Mouse (Mus musculus): ENCODE measurements around the gene Klrd1. TPM values are rescaled to one million over a fixed set of nuclear protein-coding genes. Genes with fewer than 3 reads are reported as not detected.
A peak's percentile ranks its signal among the peaks of the same experiment; 100 is the strongest.

Klrd1 gene
- polyA plus RNA-seq (2015; fragmentation: Nextera tagmentation; extraction: Ambion mirVana) = not detected in 2 replicates

GRCm38 (mm10) chr6:129591508-129591907, at the start of gene Klrd1:
Gene Klrd1, plus strand, starts transcription at chr6:129591782.
- Histone ChIP-seq H3K27ac (no peak within 1 kb of the TSS), H3K9me3 (replicated peaks) (no peaks in the 10 kb centered on the region), H3K4me2 (no peak within 1 kb of the TSS), H3K27me3 (no peaks in the 10 kb centered on the region), H3K4me3 (no peak within 1 kb of the TSS), H3K9ac (no peak within 1 kb of the TSS), H3K4me1 (no peaks in the 10 kb centered on the region), H3K36me3 (ENCODE audit: poor library complexity, severe bottlenecking) (no peaks in the 10 kb centered on the region)
- ATAC-seq = no peak
- WGBS = 79% methylated on average over 3 of the region's 3 CpGs

GRCm38 (mm10) chr6:129541931-129542330, 49.7 kb upstream of the Klrd1 start:
- Histone ChIP-seq H3K27ac (no peak overlapping the region), H3K4me1 (peaks cover 4% of the 10 kb centered on the region; the same call in 1 of the 2 replicates), H3K36me3 (ENCODE audit: poor library complexity, severe bottlenecking) (peaks cover 53% of the 10 kb centered on the region), H3K9ac (no peak overlapping the region), H3K9me3 (replicated peaks) (no peaks in the 10 kb centered on the region), H3K4me2 (no peak overlapping the region), H3K4me3 (no peak overlapping the region), H3K27me3 (no peaks in the 10 kb centered on the region)
- no peak for ATAC-seq
- 71% methylated on average over 9 of the region's 9 CpGs for WGBS

- H3K4me2 ChIP-seq = no peak overlapping the region
- WGBS = 93% methylated on average over 3 of the region's 3 CpGs
- ATAC-seq = no peak
Observed at GRCm38 (mm10) chr6:129542540-129542939, 49.0 kb upstream of the Klrd1 start.

GRCm38 (mm10) chr6:129543709-129544606, 47.6 kb upstream of the Klrd1 start:
- peak; percentile 84 for ATAC-seq
- Histone ChIP-seq H3K9ac (no peak overlapping the region), H3K4me1 (peaks cover 4% of the 10 kb centered on the region; the same call in 1 of the 2 replicates), H3K36me3 (ENCODE audit: poor library complexity, severe bottlenecking) (peaks cover 35% of the 10 kb centered on the region), H3K27me3 (no peaks in the 10 kb centered on the region), H3K4me3 (no peak overlapping the region), H3K9me3 (replicated peaks) (no peaks in the 10 kb centered on the region), H3K4me2 (no peak overlapping the region), H3K27ac (no peak overlapping the region)
- WGBS = 60% methylated on average over 6 of the region's 6 CpGs

More at GRCm38 (mm10) chr6:129542540-129542939, 49.0 kb upstream of the Klrd1 start:
- Histone ChIP-seq H3K9ac (no peak overlapping the region), H3K27ac (no peak overlapping the region), H3K4me3 (no peak overlapping the region), H3K4me1 (peaks cover 4% of the 10 kb centered on the region; the same call in 1 of the 2 replicates), H3K36me3 (ENCODE audit: poor library complexity, severe bottlenecking) (peaks cover 48% of the 10 kb centered on the region), H3K27me3 (no peaks in the 10 kb centered on the region), H3K9me3 (replicated peaks) (no peaks in the 10 kb centered on the region)

GRCm38 (mm10) chr6:129547277-129547676, 44.3 kb upstream of the Klrd1 start:
- no peak overlapping the region for H3K4me3 ChIP-seq
- no peak for ATAC-seq
- H3K9ac ChIP-seq = no peak overlapping the region
- WGBS = 85% methylated on average over 2 of the region's 2 CpGs
- no peak overlapping the region for H3K4me2 ChIP-seq
- H3K4me1 ChIP-seq = peaks cover 4% of the 10 kb centered on the region; the same call in 1 of the 2 replicates
- H3K36me3 ChIP-seq (ENCODE audit: poor library complexity, severe bottlenecking) = 0 out of 2 replicates have a peak, but pooled peaks cover 4% of the 10 kb centered on the region
- H3K27me3 ChIP-seq = no peaks in the 10 kb centered on the region
- H3K27ac ChIP-seq = no peak overlapping the region
- no peaks in the 10 kb centered on the region for H3K9me3 ChIP-seq (replicated peaks)

- no peak overlapping the region for H3K4me3 ChIP-seq
- H3K27me3 ChIP-seq = no peaks in the 10 kb centered on the region
- no peaks in the 10 kb centered on the region for H3K36me3 ChIP-seq (ENCODE audit: poor library complexity, severe bottlenecking)
- peaks cover 4% of the 10 kb centered on the region; the same call in 1 of the 2 replicates for H3K4me1 ChIP-seq
- no peak overlapping the region for H3K9ac ChIP-seq
- H3K4me2 ChIP-seq = no peak overlapping the region
- no peak overlapping the region for H3K27ac ChIP-seq
- ATAC-seq = no peak
- 79% methylated on average over 3 of the region's 3 CpGs for WGBS
- no peaks in the 10 kb centered on the region for H3K9me3 ChIP-seq (replicated peaks)
Observed at GRCm38 (mm10) chr6:129548009-129548408, 43.6 kb upstream of the Klrd1 start.

GRCm38 (mm10) chr6:129557298-129558023, 34.1 kb upstream of the Klrd1 start:
- H3K4me3 ChIP-seq = no peak overlapping the region
- H3K27ac ChIP-seq = no peak overlapping the region
- H3K27me3 ChIP-seq = no peaks in the 10 kb centered on the region
- peak; percentile 57 for ATAC-seq
- H3K9ac ChIP-seq = no peak overlapping the region
- peaks cover 10% of the 10 kb centered on the region for H3K4me1 ChIP-seq
- no peaks in the 10 kb centered on the region for H3K36me3 ChIP-seq (ENCODE audit: poor library complexity, severe bottlenecking)
- H3K9me3 ChIP-seq (replicated peaks) = no peaks in the 10 kb centered on the region
- H3K4me2 ChIP-seq = no peak overlapping the region

GRCm38 (mm10) chr6:129558946-129559640, 32.5 kb upstream of the Klrd1 start:
- Histone ChIP-seq H3K27me3 (no peaks in the 10 kb centered on the region), H3K9ac (no peak overlapping the region), H3K27ac (no peak overlapping the region), H3K4me1 (peaks cover 10% of the 10 kb centered on the region), H3K36me3 (ENCODE audit: poor library complexity, severe bottlenecking) (no peaks in the 10 kb centered on the region), H3K4me2 (0 out of 2 replicates have a peak overlapping the region, but pooled peaks have one; percentile 9), H3K9me3 (replicated peaks) (no peaks in the 10 kb centered on the region), H3K4me3 (no peak overlapping the region)
- peak; percentile 91 for ATAC-seq
- 16% methylated on average over 12 of the region's 12 CpGs for WGBS

- H3K4me3 ChIP-seq = no peak overlapping the region
- 55% methylated on average over 4 of the region's 4 CpGs for WGBS
- peaks cover 10% of the 10 kb centered on the region for H3K4me1 ChIP-seq
- H3K27ac ChIP-seq = no peak overlapping the region
- H3K4me2 ChIP-seq = no peak overlapping the region
- H3K27me3 ChIP-seq = no peaks in the 10 kb centered on the region
- ATAC-seq = peak; percentile 16
- no peaks in the 10 kb centered on the region for H3K9me3 ChIP-seq (replicated peaks)
- H3K36me3 ChIP-seq (ENCODE audit: poor library complexity, severe bottlenecking) = no peaks in the 10 kb centered on the region
- H3K9ac ChIP-seq = no peak overlapping the region
Observed at GRCm38 (mm10) chr6:129559641-129560027, 31.9 kb upstream of the Klrd1 start.

GRCm38 (mm10) chr6:129565257-129565656, 26.3 kb upstream of the Klrd1 start:
- Histone ChIP-seq H3K9ac (no peak overlapping the region), H3K9me3 (replicated peaks) (no peaks in the 10 kb centered on the region), H3K4me2 (no peak overlapping the region), H3K4me3 (no peak overlapping the region), H3K27ac (no peak overlapping the region), H3K36me3 (ENCODE audit: poor library complexity, severe bottlenecking) (no peaks in the 10 kb centered on the region), H3K4me1 (no peaks in the 10 kb centered on the region), H3K27me3 (no peaks in the 10 kb centered on the region)
- WGBS = 82% methylated on average over 2 of the region's 2 CpGs
- ATAC-seq = no peak

GRCm38 (mm10) chr6:129575315-129575714, 16.3 kb upstream of the Klrd1 start:
- H3K9ac ChIP-seq = no peak overlapping the region
- no peaks in the 10 kb centered on the region for H3K27me3 ChIP-seq
- no peaks in the 10 kb centered on the region for H3K4me1 ChIP-seq
- ATAC-seq = no peak
- H3K4me3 ChIP-seq = no peak overlapping the region
- WGBS = 49% methylated on average over 2 of the region's 2 CpGs
- H3K36me3 ChIP-seq (ENCODE audit: poor library complexity, severe bottlenecking) = no peaks in the 10 kb centered on the region
- no peak overlapping the region for H3K4me2 ChIP-seq
- H3K9me3 ChIP-seq (replicated peaks) = no peaks in the 10 kb centered on the region
- H3K27ac ChIP-seq = no peak overlapping the region

- H3K36me3 ChIP-seq (ENCODE audit: poor library complexity, severe bottlenecking) = no peaks in the 10 kb centered on the region
- WGBS = 94% methylated on average over 8 of the region's 8 CpGs
- H3K27me3 ChIP-seq = no peaks in the 10 kb centered on the region
- no peaks in the 10 kb centered on the region for H3K4me1 ChIP-seq
- ATAC-seq = no peak
- H3K4me3 ChIP-seq = no peak within 1 kb of the TSS
- no peak within 1 kb of the TSS for H3K4me2 ChIP-seq
- H3K9ac ChIP-seq = no peak within 1 kb of the TSS
- H3K9me3 ChIP-seq (replicated peaks) = no peaks in the 10 kb centered on the region
- no peak within 1 kb of the TSS for H3K27ac ChIP-seq
Observed at GRCm38 (mm10) chr6:129577605-129578004, 14.0 kb upstream of the Klrd1 start, which contains the start of gene Klre1. Gene Klre1, plus strand, starts transcription at chr6:129577905.

Data from forebrain, embryonic 13.5 days (tissue).